Mouse (Mus musculus) embryonic facial prominence, embryonic 11.5 days (tissue): ENCODE results near the gene Efna1. TPM values are rescaled to one million over a fixed set of nuclear protein-coding genes. Genes with fewer than 3 reads are reported as not detected.

Source experiments
- ATAC-seq: fragments of 200-750 bp; cut with Nextera tagmentation; replicated peaks from 2 replicates; pipeline ENCODE4 v1.8.0; 2017; ENCODE audit warnings: low read depth; ENCODE audit not compliant: insufficient number of reproducible peaks, low FRiP score, low TSS enrichment
- DNase-seq: peaks from one replicate; pipeline ENCODE4 v3.0.0-alpha.2; 2015; ENCODE audit warnings: low spot score
- H3K27ac ChIP-seq: fragments of 300-500 bp; sonication (generic); replicated peaks from 2 replicates; pipeline ENCODE4 v1.5.1; 2014; ENCODE audit warnings: mild to moderate bottlenecking, low read depth, low read length, control low read depth
- H3K27me3 ChIP-seq: fragments of 300-500 bp; sonication (generic); 2 replicates; pipeline ENCODE4 v1.6.1; 2014; ENCODE audit warnings: mild to moderate bottlenecking, low read length, moderate library complexity, mixed read lengths; ENCODE audit not compliant: control insufficient read depth, insufficient read depth
- H3K36me3 ChIP-seq: fragments of 300-500 bp; sonication (generic); replicated peaks from 2 replicates; pipeline ENCODE4 v1.6.1; 2014; ENCODE audit warnings: low read depth, mild to moderate bottlenecking, low read length, moderate library complexity, mixed read lengths; ENCODE audit not compliant: control insufficient read depth, insufficient read depth
- H3K4me1 ChIP-seq: fragments of 300-500 bp; sonication (generic); 2 replicates; pipeline ENCODE4 v1.6.1; 2014; ENCODE audit warnings: low read length, mixed read lengths; ENCODE audit not compliant: control insufficient read depth, insufficient read depth
- H3K4me2 ChIP-seq: fragments of 300-500 bp; sonication (generic); 2 replicates; pipeline ENCODE4 v1.6.1; 2014; ENCODE audit warnings: low read depth, mild to moderate bottlenecking, control low read depth, low read length, moderate library complexity
- H3K4me3 ChIP-seq: fragments of 300-500 bp; sonication (generic); 2 replicates; pipeline ENCODE4 v1.5.1; 2014; ENCODE audit warnings: low read depth, low read length, control low read depth
- H3K9ac ChIP-seq: fragments of 300-500 bp; sonication (generic); replicated peaks from 2 replicates; pipeline ENCODE4 v1.6.1; 2014; ENCODE audit warnings: mild to moderate bottlenecking, control low read depth, low read length
- H3K9me3 ChIP-seq: fragments of 300-500 bp; sonication (generic); replicated peaks from 2 replicates; pipeline ENCODE4 v1.6.1; 2016; ENCODE audit warnings: mild to moderate bottlenecking, low read length, inconsistent platforms, mixed read lengths; ENCODE audit not compliant: control insufficient read depth
- WGBS: fragments of 180-500 bp; shearing (Covaris S2); extraction: QIAGEN DNeasy Blood & Tissue Kit; methylation state at CpG from one replicate; pipeline ENCODE4 v1.1.7; 2014; 5-methylcytosine and 5-hydroxymethylcytosine counted together
- polyA plus RNA-seq: library from polyadenylated mRNA; unstranded; fragments of >200 nt; fragmentation: Nextera tagmentation; extraction: Ambion mirVana; gene quantifications from 2 replicates; pipeline ENCODE4 v1.2.1, GENCODE M21; 2014

The Efna1 gene
- polyA plus RNA-seq, 1 experiment from 2014 or later: 26.9 TPM

GRCm38 (mm10) chr3:89315930-89316831 lies 35.2 kb upstream of the Efna1 start:
- peaks cover 33% of the 10 kb centered on the region for H3K27me3 ChIP-seq
- WGBS: 7% methylated on average over 40 of the region's 40 CpGs
- H3K4me2 ChIP-seq: peak overlapping the region; percentile 78
- H3K36me3 ChIP-seq: no peaks in the 10 kb centered on the region; the same call in 1 of the 2 replicates
- ATAC-seq (no peak; the same call in 1 of the 2 replicates), DNase-seq (no peak)
- no peak overlapping the region for H3K9ac ChIP-seq
- peak overlapping the region; percentile 31 for H3K4me3 ChIP-seq
- no peaks in the 10 kb centered on the region for H3K9me3 ChIP-seq
- peaks cover 26% of the 10 kb centered on the region for H3K4me1 ChIP-seq
- H3K27ac ChIP-seq: no peak overlapping the region

GRCm38 (mm10) chr3:89315195-89315929 lies 34.4 kb upstream of the Efna1 start:
- Histone ChIP-seq H3K9me3 (no peaks in the 10 kb centered on the region), H3K4me3 (peak overlapping the region; percentile 31), H3K4me2 (peak overlapping the region; percentile 78), H3K9ac (peak overlapping the region; percentile 56), H3K36me3 (no peaks in the 10 kb centered on the region; the same call in 1 of the 2 replicates), H3K27ac (no peak overlapping the region), H3K4me1 (peaks cover 19% of the 10 kb centered on the region), H3K27me3 (peaks cover 24% of the 10 kb centered on the region)
- DNase-seq (peak; percentile 88), ATAC-seq (no peak; the same call in 1 of the 2 replicates)
- 5% methylated on average over 21 of the region's 26 CpGs for WGBS

GRCm38 (mm10) chr3:89314791-89315190 lies 33.8 kb upstream of the Efna1 start:
- peaks cover 19% of the 10 kb centered on the region for H3K4me1 ChIP-seq
- no peak for DNase-seq
- WGBS: 54% methylated on average over 2 of the region's 2 CpGs
- H3K27me3 ChIP-seq: peaks cover 20% of the 10 kb centered on the region
- H3K9me3 ChIP-seq: no peaks in the 10 kb centered on the region
- H3K9ac ChIP-seq: no peak overlapping the region
- H3K4me2 ChIP-seq: no peak overlapping the region
- no peaks in the 10 kb centered on the region; the same call in 1 of the 2 replicates for H3K36me3 ChIP-seq
- no peak overlapping the region for H3K27ac ChIP-seq
- no peak overlapping the region for H3K4me3 ChIP-seq
- no peak for ATAC-seq

GRCm38 (mm10) chr3:89314340-89314739 lies 33.4 kb upstream of the Efna1 start:
- Histone ChIP-seq H3K27ac (no peak overlapping the region), H3K4me3 (no peak overlapping the region), H3K9ac (no peak overlapping the region), H3K36me3 (no peaks in the 10 kb centered on the region; the same call in 1 of the 2 replicates), H3K27me3 (peaks cover 17% of the 10 kb centered on the region), H3K4me1 (peaks cover 15% of the 10 kb centered on the region), H3K9me3 (no peaks in the 10 kb centered on the region), H3K4me2 (no peak overlapping the region)
- ATAC-seq (no peak), DNase-seq (no peak)
- WGBS: 65% methylated on average over 5 of the region's 5 CpGs

GRCm38 (mm10) chr3:89308089-89308488 lies 27.1 kb upstream of the Efna1 start:
- WGBS: 1% methylated on average over 9 of the region's 9 CpGs

GRCm38 (mm10) chr3:89305551-89306325 lies 24.8 kb upstream of the Efna1 start:
- Histone ChIP-seq H3K27ac (no peak overlapping the region), H3K9ac (peak overlapping the region; percentile 2; the same call in 1 of the 2 replicates), H3K9me3 (no peaks in the 10 kb centered on the region), H3K4me3 (no peak overlapping the region), H3K4me2 (no peak overlapping the region; the same call in 1 of the 2 replicates), H3K4me1 (no peaks in the 10 kb centered on the region), H3K27me3 (no peaks in the 10 kb centered on the region; the same call in 1 of the 2 replicates), H3K36me3 (no peaks in the 10 kb centered on the region)
- DNase-seq (no peak), ATAC-seq (no peak)
- WGBS: 58% methylated on average over 8 of the region's 8 CpGs

More at GRCm38 (mm10) chr3:89308089-89308488, 27.1 kb upstream of the Efna1 start:
- Histone ChIP-seq H3K4me1 (no peaks in the 10 kb centered on the region), H3K27me3 (no peaks in the 10 kb centered on the region), H3K27ac (no peak overlapping the region), H3K9ac (no peak overlapping the region), H3K4me2 (no peak overlapping the region), H3K36me3 (no peaks in the 10 kb centered on the region; the same call in 1 of the 2 replicates), H3K4me3 (no peak overlapping the region), H3K9me3 (no peaks in the 10 kb centered on the region)
- ATAC-seq: peak; percentile 61; the same call in 1 of the 2 replicates
- DNase-seq: peak; percentile 89

GRCm38 (mm10) chr3:89305105-89305504 lies 24.2 kb upstream of the Efna1 start:
- Histone ChIP-seq H3K4me1 (no peaks in the 10 kb centered on the region), H3K9me3 (no peaks in the 10 kb centered on the region), H3K36me3 (no peaks in the 10 kb centered on the region), H3K4me2 (no peak overlapping the region), H3K4me3 (no peak overlapping the region), H3K27ac (no peak overlapping the region), H3K9ac (0 out of 2 replicates have a peak overlapping the region, but pooled peaks have one; percentile 2), H3K27me3 (no peaks in the 10 kb centered on the region; the same call in 1 of the 2 replicates)
- WGBS: 50% methylated on average over 4 of the region's 4 CpGs
- ATAC-seq (no peak), DNase-seq (no peak)
